Mouse (Mus musculus) mesoderm, embryonic 11.5 days (tissue): Measurements from ENCODE around the gene Rnase12.

Source experiments
- DNase-seq: peaks from one replicate; pipeline ENCODE4 v3.0.0-alpha.2; 2012; ENCODE audit warnings: low read depth, low spot score

Rnase12 gene

DNA sequence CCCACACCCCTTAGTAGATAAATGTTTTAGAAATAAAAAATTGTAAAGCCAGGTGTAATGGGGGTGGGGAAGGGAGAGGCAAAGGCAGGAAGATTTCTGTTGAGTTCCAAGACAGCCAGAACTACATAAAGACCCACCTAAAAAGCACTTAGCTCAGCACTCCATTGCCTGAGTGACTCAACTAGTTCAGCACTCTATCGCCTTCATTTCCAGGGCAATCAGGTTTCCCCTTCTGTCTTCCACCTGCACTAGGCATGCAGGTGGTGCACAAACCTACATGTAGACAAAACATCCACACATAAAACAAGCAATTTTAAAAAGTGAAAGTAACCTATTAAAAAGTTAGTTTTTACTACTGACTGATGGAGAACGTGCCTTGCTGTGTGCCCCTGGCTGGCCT lies 27.6 kb upstream of the Rnase12 start:
- no peak for DNase-seq

DNA sequence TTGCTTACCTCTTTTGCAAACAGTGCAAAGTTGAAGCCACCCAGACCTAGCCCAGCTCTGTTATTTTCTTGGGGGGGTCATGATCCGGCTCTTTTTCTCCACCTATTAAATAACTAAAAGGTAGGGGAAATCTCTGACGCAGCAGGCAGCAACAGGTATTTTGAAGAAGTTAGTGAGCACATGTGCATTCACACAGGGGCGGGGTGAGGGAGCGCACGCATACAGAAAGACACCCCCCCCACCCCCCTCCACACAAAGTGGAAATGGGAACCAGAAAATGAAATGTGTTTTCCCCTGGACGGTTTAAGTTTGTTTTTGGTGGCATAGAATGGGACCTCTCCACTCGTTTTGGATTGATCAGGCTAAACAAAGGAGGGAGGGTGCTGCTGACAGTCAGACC lies 26.3 kb upstream of the Rnase12 start:
- DNase-seq, result no peak

- DNase-seq, result peak; percentile 75
Measured at GRCm38 (mm10) chr14:51082599-51083581, 25.4 kb upstream of the Rnase12 start.

DNA sequence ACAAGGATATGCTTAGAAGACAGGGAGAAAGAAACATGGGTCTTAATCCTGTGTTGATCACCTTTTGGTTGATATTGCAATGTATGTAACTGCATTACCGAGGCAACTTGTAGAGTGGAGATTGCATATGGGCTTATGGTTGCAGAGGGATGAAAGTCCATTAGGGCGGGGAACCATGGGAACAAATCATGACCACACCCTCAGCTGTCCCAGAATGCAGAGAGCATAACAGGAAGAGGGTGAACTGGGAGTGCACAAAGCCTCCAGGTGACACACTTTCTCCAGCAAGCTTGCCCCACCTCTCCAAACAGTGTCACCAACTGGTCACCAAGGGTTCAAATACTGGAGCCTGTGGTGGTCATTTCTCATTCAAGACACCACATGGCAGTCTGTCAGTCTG lies 23.6 kb upstream of the Rnase12 start:
- DNase-seq, result no peak

- no peak for DNase-seq
Measured at GRCm38 (mm10) chr14:51079180-51079579, 21.7 kb upstream of the Rnase12 start.

GRCm38 (mm10) chr14:51074335-51074734 lies 16.9 kb upstream of the Rnase12 start, which contains the start of gene Olfr750:
Gene Olfr750 (minus strand): TSS chr14:51074435.
- no peak for DNase-seq

GRCm38 (mm10) chr14:51069617-51070016 lies 12.2 kb upstream of the Rnase12 start:
- peak; percentile 55 for DNase-seq

DNA sequence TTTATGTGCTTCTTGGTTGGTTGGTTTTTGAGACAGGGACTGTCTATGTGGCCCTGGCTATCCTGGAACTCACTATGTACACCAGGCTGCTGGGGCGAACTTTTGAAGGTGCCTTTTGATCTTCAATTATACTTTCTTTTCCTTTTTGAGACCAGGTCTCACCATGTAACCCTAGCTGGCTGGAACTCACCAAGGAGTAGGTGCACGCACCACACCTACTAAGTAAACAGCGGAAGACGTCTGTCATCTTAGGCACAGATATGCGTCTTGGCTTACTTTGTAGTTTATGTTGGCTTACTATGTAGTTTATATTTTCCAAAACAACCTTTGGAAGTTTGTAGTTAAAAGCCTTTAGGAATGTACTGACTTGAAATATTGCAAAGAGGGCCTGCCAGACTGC lies 11.5 kb upstream of the Rnase12 start:
- DNase-seq, result no peak

- DNase-seq, result no peak
Measured at GRCm38 (mm10) chr14:51060761-51061160, 3.3 kb upstream of the Rnase12 start.

DNA sequence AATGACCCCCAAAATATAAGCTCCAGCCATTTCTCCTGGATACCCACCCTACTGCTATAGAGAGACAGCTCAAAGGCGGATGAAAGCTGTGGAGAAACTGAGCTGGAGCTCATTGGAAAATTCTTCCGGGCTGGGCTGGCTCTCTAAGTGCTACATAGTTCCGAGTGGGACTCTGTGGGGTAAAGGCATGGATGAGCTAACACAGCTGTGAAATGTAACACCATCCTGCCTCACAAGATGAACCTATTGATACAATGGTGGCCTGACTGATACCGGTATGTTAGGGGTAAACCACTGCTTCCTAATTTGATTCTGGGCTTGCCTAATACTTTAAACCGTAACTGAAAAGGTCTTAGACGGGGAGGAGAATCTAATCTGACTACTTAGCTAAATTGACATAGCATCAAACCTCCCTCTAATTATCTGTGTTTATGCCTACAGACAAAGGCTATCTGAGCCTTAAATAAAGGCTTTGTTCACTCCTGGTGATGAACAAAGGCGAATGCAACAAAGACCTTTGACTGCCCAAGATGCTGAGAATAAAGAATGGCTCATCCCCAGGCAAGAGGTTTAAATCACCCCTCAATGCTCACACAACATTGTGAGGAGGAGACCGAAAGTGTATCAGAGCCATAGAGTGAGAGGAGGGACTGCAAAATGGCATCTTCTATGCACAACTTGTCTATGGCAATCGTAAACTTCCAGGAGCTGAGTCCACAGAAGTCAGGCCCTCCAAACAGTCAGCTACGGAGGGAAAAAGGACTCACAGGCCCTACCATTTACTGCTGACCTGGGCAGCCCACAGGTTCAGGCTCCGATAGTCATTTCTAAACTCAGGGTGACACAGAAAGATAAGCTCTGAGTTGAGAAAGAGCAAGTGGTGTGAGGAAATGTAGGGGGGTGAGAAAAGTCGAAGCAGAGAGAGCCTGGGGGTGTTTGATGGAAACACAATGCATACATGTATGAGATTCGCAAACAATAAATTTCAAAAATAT lies 2.9 kb downstream of the Rnase12 start:
- DNase-seq, result peak; percentile 33

GRCm38 (mm10) chr14:51053176-51053575 lies 4.3 kb downstream of the Rnase12 start:
- no peak for DNase-seq

GRCm38 (mm10) chr14:51051941-51052340 lies 5.5 kb downstream of the Rnase12 start:
- no peak for DNase-seq

- no peak for DNase-seq
Measured at GRCm38 (mm10) chr14:51050063-51050462, 7.4 kb downstream of the Rnase12 start, which contains the start of gene Rnase11. Gene Rnase11 (minus strand): TSS chr14:51050163.

DNA sequence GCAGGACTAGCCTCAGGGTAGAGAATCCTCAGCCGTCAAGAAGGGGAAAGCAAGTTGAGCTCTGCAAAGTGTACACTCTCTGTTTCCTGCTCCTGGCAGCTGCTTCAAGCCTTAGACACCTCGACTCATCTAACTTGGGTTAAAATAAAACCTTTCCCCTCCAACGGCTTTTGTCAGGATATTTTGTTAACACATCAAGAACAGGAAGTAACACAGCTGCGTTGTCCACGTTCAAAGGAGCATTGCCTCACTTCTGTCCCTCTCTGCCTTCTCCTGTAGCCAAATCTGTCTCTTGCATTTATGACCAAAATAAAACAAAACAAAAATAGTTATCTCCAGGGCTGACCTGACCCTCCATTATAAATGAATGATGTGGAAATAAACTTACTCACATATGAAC lies 9.6 kb downstream of the Rnase12 start:
- DNase-seq, result no peak

DNA sequence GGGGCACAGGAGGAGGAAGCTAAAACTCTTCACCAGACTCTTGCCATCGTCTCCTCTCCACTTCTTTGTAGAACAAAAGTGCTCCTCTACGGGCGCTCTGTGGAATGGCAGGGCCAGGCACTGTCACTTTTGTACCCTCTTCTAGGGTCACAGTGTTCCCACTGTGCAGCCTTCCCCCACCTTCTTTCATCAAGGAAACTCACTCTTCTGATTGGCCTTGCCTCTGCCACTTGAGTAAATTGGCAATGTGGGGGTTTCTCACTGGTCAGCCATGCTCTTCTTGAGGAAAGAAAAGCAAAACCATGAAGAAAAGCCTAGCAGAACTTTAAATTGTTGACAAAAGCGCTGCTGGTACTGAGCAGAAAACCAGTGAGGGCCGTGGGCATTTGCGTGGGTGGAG lies 15.7 kb downstream of the Rnase12 start, which contains the start of gene Rnase9:
Gene Rnase9, minus strand, starts transcription at position 101 of the 400 bp plus-strand sequence.
- no peak for DNase-seq

- DNase-seq, result no peak
Measured at GRCm38 (mm10) chr14:51036214-51036613, 21.2 kb downstream of the Rnase12 start.

GRCm38 (mm10) chr14:51035206-51035605 lies 22.3 kb downstream of the Rnase12 start:
- DNase-seq, result no peak

DNA sequence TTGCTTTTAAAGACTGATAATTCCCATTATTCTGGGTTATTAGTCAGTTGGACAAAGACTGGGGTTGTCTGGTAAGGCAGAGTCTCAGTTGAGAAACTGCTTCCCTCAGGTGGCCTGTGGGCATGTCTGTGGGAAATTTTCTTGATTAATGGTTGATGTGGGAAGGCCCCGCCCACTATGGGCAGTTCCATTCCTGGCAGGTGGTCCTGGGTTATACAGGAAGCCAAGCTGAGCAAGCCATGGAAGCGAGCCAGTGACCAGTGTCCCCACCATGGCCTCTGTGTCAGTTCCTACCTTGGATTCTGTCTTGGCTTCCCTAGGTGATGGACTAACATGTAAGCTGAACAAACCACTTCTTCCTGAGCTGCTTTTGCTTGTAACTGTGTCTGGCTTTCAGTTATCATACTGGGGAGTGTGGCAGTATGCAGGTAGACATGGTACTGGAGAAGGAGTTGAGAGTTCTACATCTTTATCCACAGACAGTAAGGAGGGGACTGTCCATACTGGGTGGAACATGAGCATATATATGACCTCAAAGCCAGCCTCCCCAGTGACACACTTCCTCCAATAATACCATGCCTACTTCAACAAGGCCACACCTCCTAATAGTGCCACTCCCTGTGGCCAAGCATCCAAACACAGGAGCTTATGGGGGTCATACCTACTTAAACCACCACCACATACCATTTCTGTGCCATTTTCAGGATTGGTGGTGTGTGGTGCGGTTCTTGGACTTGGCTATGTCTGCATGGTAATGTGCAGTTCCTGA lies 29.9 kb downstream of the Rnase12 start:
- DNase-seq, result no peak

GRCm38 (mm10) chr14:51026391-51027133 lies 30.9 kb downstream of the Rnase12 start:
- DNase-seq, result peak; percentile 79

DNA sequence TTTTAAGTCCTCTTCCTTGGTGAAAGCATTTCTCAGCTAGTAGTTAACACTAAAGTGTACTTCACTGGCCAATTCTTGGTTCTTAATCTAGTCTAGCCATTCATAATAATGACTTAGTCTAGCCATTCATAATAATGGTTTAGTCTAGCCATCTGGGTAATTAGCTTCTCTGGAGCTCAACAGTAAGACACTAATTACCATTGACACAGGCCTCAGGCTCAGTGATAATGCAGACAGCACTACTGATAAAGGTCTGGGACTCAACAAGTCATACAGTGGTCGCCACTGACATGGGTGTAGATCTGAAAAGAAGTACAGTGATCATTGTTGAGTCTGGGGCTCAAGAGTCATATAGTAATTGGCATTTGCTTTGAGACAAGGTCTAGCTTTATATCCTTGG lies 32.6 kb downstream of the Rnase12 start:
- no peak for DNase-seq
